ENCODE assay signal across 19 mouse cellular contexts in genomic region chr12:86700927-86701310, GRCm38 (mm10). TPM values are rescaled to one million over a fixed set of nuclear protein-coding genes. Genes with fewer than 3 reads are reported as not detected.
A peak's percentile ranks its signal among the peaks of the same experiment; 100 is the strongest.
DNase-seq lines count a peak whose midpoint lies in the region; ATAC-seq and TF ChIP-seq lines count a peak whose summit lies in the region.
"Had no signal": no experiment of that assay in that cellular context is flagged by ENCODE, and none has a peak within 500 bp of the region (broad histone marks: within the 10 kb centered on the region; RNA-seq: fewer than 3 reads in every experiment).

No protein-coding gene starts in this region.

- ATAC-seq in embryonic facial prominence, embryonic 12.5 days (ENCODE audit: insufficient number of reproducible peaks, insufficient read depth, low FRiP score, low TSS enrichment): no peak
- no peak for ATAC-seq in forebrain, embryonic 16.5 days
- ATAC-seq in midbrain, embryonic 13.5 days: no peak
- ATAC-seq: lung, postnatal 0 days had no signal

- no peak for TF ChIP-seq CTCF in layer of hippocampus, adult 2 months (conservative IDR thresholded peaks at IDR 0.05)

- 63% methylated on average over 4 of the region's 4 CpGs for WGBS in embryonic facial prominence, embryonic 12.5 days
- WGBS in forebrain, embryonic 16.5 days: 63% methylated on average over 4 of the region's 4 CpGs
- 63% methylated on average over 4 of the region's 4 CpGs for WGBS in midbrain, embryonic 13.5 days

- H3K27me3 ChIP-seq in embryonic facial prominence, embryonic 12.5 days: no peaks in the 10 kb centered on the region
- no peaks in the 10 kb centered on the region for H3K27me3 ChIP-seq in forebrain, embryonic 16.5 days (replicated peaks; ENCODE audit: control insufficient read depth, insufficient read depth, low read length)
- H3K27me3 ChIP-seq in midbrain, embryonic 13.5 days: no peaks in the 10 kb centered on the region
- H3K27me3 ChIP-seq: embryonic facial prominence, embryonic 13.5 days; heart, embryonic 13.5 days; kidney, embryonic 15.5 days; stomach, embryonic 15.5 days had no signal

- H3K4me1 ChIP-seq in embryonic facial prominence, embryonic 12.5 days: peaks cover 12% of the 10 kb centered on the region
- peaks cover 29% of the 10 kb centered on the region for H3K4me1 ChIP-seq in forebrain, embryonic 16.5 days (replicated peaks; ENCODE audit: control insufficient read depth, insufficient read depth, low read length)
- H3K4me1 ChIP-seq in midbrain, embryonic 13.5 days (replicated peaks): peaks cover 39% of the 10 kb centered on the region
- H3K4me1 ChIP-seq: stomach, embryonic 15.5 days had no signal

- H3K9ac ChIP-seq in embryonic facial prominence, embryonic 12.5 days: no peak overlapping the region
- no peak overlapping the region for H3K9ac ChIP-seq in forebrain, embryonic 16.5 days (replicated peaks; ENCODE audit: low read depth, low read length)
- no peak overlapping the region for H3K9ac ChIP-seq in midbrain, embryonic 13.5 days (replicated peaks)
- H3K9ac ChIP-seq: embryonic facial prominence, embryonic 13.5 days; heart, embryonic 13.5 days; kidney, embryonic 15.5 days; stomach, embryonic 15.5 days had no signal

- H3K4me3 ChIP-seq in layer of hippocampus, adult 2 months: no peak overlapping the region
- no peak overlapping the region for H3K4me3 ChIP-seq in embryonic facial prominence, embryonic 12.5 days
- no peak overlapping the region for H3K4me3 ChIP-seq in forebrain, embryonic 16.5 days (replicated peaks; ENCODE audit: low read length)
- H3K4me3 ChIP-seq in midbrain, embryonic 13.5 days (replicated peaks): no peak overlapping the region
- H3K4me3 ChIP-seq: embryonic facial prominence, embryonic 13.5 days; heart, embryonic 13.5 days; kidney, embryonic 15.5 days; stomach, embryonic 15.5 days had no signal

- H3K9me3 ChIP-seq in embryonic facial prominence, embryonic 12.5 days: no peaks in the 10 kb centered on the region
- H3K9me3 ChIP-seq in forebrain, embryonic 16.5 days (ENCODE audit: control insufficient read depth, low read length): no peaks in the 10 kb centered on the region
- H3K9me3 ChIP-seq in midbrain, embryonic 13.5 days: 0 out of 2 replicates have a peak, but pooled peaks cover 6% of the 10 kb centered on the region
- H3K9me3 ChIP-seq: embryonic facial prominence, embryonic 13.5 days; heart, embryonic 13.5 days; kidney, embryonic 15.5 days; stomach, embryonic 15.5 days had no signal

- no peak for DNase-seq in layer of hippocampus, adult 2 months (ENCODE audit: low spot score in 2 of 2)
- DNase-seq in layer of hippocampus, postnatal 14 days (ENCODE audit: low spot score in 2 of 2): no peak
- no peak for DNase-seq in ovary, adult 18-20 months (ENCODE audit: low spot score)
- DNase-seq in adrenal gland, postnatal 25 days: no peak
- DNase-seq in gastrocnemius, postnatal 10 days: no peak
- DNase-seq: adrenal gland, postnatal 36 days had no signal

- H3K27ac ChIP-seq in layer of hippocampus, adult 2 months: peak overlapping the region; percentile 87
- peak overlapping the region; percentile 24; the same call in 1 of the 2 replicates for H3K27ac ChIP-seq in embryonic facial prominence, embryonic 12.5 days
- peak overlapping the region; percentile 88 for H3K27ac ChIP-seq in forebrain, embryonic 16.5 days (ENCODE audit: low read length)
- H3K27ac ChIP-seq in midbrain, embryonic 13.5 days: peak overlapping the region; percentile 72
- H3K27ac ChIP-seq: embryonic facial prominence, embryonic 13.5 days; heart, embryonic 13.5 days; kidney, embryonic 15.5 days; stomach, embryonic 15.5 days had no signal

- peaks cover 5% of the 10 kb centered on the region; the same call in 1 of the 2 replicates for H3K36me3 ChIP-seq in embryonic facial prominence, embryonic 12.5 days
- peaks cover 6% of the 10 kb centered on the region for H3K36me3 ChIP-seq in forebrain, embryonic 16.5 days (ENCODE audit: control insufficient read depth, insufficient read depth)
- H3K36me3 ChIP-seq in midbrain, embryonic 13.5 days: peaks cover 28% of the 10 kb centered on the region
- H3K36me3 ChIP-seq: stomach, embryonic 15.5 days had no signal

- H3K4me2 ChIP-seq in embryonic facial prominence, embryonic 12.5 days (replicated peaks): no peak overlapping the region
- no peak overlapping the region for H3K4me2 ChIP-seq in forebrain, embryonic 16.5 days (ENCODE audit: low read length)
- no peak overlapping the region for H3K4me2 ChIP-seq in midbrain, embryonic 13.5 days (replicated peaks)
- H3K4me2 ChIP-seq: embryonic facial prominence, embryonic 13.5 days; heart, embryonic 13.5 days; kidney, embryonic 15.5 days; stomach, embryonic 15.5 days had no signal

RNA-seq across cellular contexts. Expression of gene Vash1, which starts 22.4 kb away (rescaled TPM):
- total RNA-seq in layer of hippocampus, adult 2 months (2021): 10 to 100 TPM; 40.4 to 41.8 TPM
- total RNA-seq in layer of hippocampus, postnatal 14 days (2021): 10 to 100 TPM; 65.2 to 77.4 TPM
- 18.8 and 19.3 TPM in 2 replicates for polyA plus RNA-seq in embryonic facial prominence, embryonic 12.5 days (2016; fragmentation: Nextera tagmentation; extraction: Ambion mirVana)
- polyA plus RNA-seq in forebrain, embryonic 16.5 days (2015; fragmentation: Nextera tagmentation; extraction: Ambion mirVana): 37.8 and 41.7 TPM in 2 replicates
- polyA plus RNA-seq in midbrain, embryonic 13.5 days (2015; fragmentation: Nextera tagmentation; extraction: Ambion mirVana): 31.3 and 40.6 TPM in 2 replicates
- 4.3 and 5.6 TPM in 2 replicates for total RNA-seq in adrenal gland, postnatal 25 days (2021)
- 10 to 100 TPM; 29.9 to 34.5 TPM for total RNA-seq in gastrocnemius, postnatal 10 days (2021)

RNA-seq across cellular contexts. Expression of gene Angel1, which starts 25.3 kb away (rescaled TPM):
- total RNA-seq in layer of hippocampus, adult 2 months (2021): 1 to 10 TPM; 5.6 to 5.8 TPM
- total RNA-seq in layer of hippocampus, postnatal 14 days (2021): 1 to 10 TPM; 5.9 to 6.2 TPM
- polyA plus RNA-seq in embryonic facial prominence, embryonic 12.5 days (2016; fragmentation: Nextera tagmentation; extraction: Ambion mirVana): 12.9 and 13.9 TPM in 2 replicates
- 9.2 and 10.6 TPM in 2 replicates for polyA plus RNA-seq in forebrain, embryonic 16.5 days (2015; fragmentation: Nextera tagmentation; extraction: Ambion mirVana)
- polyA plus RNA-seq in midbrain, embryonic 13.5 days (2015; fragmentation: Nextera tagmentation; extraction: Ambion mirVana): 10.3 and 10.9 TPM in 2 replicates
- total RNA-seq in adrenal gland, postnatal 25 days (2021): 2.1 and 3.8 TPM in 2 replicates
- 1 to 10 TPM; 5.8 to 6.3 TPM for total RNA-seq in gastrocnemius, postnatal 10 days (2021)

RNA-seq across cellular contexts. Expression of gene Lrrc74a, which starts 33.2 kb away (rescaled TPM):
- total RNA-seq in layer of hippocampus, adult 2 months (2021): not detected
- not detected for total RNA-seq in layer of hippocampus, postnatal 14 days (2021)
- polyA plus RNA-seq in embryonic facial prominence, embryonic 12.5 days (2016; fragmentation: Nextera tagmentation; extraction: Ambion mirVana): not detected in 2 replicates
- polyA plus RNA-seq in forebrain, embryonic 16.5 days (2015; fragmentation: Nextera tagmentation; extraction: Ambion mirVana): not detected in 2 replicates
- polyA plus RNA-seq in midbrain, embryonic 13.5 days (2015; fragmentation: Nextera tagmentation; extraction: Ambion mirVana): not detected in 2 replicates
- total RNA-seq in adrenal gland, postnatal 25 days (2021): not detected in 2 replicates
- total RNA-seq in gastrocnemius, postnatal 10 days (2021): not detected
- total RNA-seq: adrenal gland, postnatal 36 days; gastrocnemius, postnatal 4 days; left cerebral cortex, postnatal 14 days; liver, adult 2 months; megakaryocyte-erythroid progenitor cell, adult 5-6 weeks; MEL had no signal
- polyA plus RNA-seq: embryonic facial prominence, embryonic 13.5 days; heart, embryonic 13.5 days; kidney, embryonic 15.5 days; liver, adult 2 months; lung, postnatal 0 days; stomach, embryonic 15.5 days had no signal

Comparison
In these comparisons a context has a peak if more than half of its experiments do, and no peak if none do; other contexts are left out.
1. H3K27ac ChIP-seq: peak in every context shown above with its lines; median percentile 88 in forebrain, embryonic 16.5 days; 87 in layer of hippocampus, adult 2 months; 72 in midbrain, embryonic 13.5 days; 24 in embryonic facial prominence, embryonic 12.5 days.